Mouse (Mus musculus): ENCODE data around the gene Selenbp2.
"Not testable (repeated sequence)": the region's sequence is repeated elsewhere in the genome, so short reads cannot be mapped to it uniquely, and the experiment has no call there.

DNA sequence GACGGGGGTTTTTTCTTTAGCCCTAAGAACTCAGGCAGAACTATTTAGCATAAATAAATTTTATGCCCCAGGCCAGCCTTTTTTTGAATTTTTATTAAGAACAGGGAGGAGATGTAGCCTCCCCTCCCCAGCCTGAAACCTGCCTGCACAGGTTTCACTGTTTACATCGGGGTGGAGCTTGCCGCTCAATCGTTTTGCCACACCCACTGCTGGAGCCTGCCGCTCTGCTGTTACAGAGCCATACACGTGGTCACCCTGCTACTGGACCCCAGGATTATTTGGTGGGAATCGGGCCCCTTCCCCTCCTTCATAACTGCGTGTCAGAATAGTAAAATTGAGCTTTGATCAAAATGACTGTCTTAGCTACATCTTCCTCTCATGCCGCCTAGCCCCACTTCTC is 18.3 kb upstream of the Selenbp2 start:
- TF ChIP-seq CTCF (IDR thresholded peaks at IDR 0.05; ENCODE audit: low read depth); EP300 (optimal IDR thresholded peaks at IDR 0.05): not testable (repeated sequence)

Data from stomach, postnatal 0 days (tissue).